Mouse (Mus musculus): ENCODE data around the gene Amigo2.

Amigo2 gene

DNA sequence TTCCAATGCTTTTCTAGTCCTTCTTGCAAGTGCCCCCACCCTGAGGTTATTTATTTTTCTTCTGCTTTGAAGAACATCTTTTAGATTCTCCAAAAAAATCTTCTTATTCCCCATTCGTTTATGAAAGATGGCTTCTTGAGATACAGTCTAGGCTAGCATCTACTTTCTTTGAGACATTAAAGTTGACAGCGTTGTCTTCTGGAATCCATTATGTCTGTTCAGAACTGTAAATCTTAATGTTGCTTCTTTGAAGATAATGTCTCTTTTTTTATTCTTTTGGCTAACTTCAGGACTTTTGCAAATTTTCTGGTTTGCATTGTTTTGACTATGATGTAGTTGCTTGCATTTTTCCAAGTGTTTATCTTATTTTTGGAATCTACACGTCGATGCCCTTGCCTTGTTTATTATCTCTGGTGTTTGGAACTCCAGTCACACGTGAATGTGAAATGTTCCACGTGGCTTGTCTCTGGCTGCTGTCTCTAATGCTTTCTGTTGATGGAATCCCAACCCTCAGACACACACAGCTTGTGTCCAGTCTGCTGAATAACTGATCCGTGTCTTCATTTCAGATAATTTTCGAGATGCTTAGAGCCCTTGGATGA, 20.1 kb upstream of the Amigo2 start:
- DNase-seq (ENCODE audit: inconsistent ontology term) = no peak

DNA sequence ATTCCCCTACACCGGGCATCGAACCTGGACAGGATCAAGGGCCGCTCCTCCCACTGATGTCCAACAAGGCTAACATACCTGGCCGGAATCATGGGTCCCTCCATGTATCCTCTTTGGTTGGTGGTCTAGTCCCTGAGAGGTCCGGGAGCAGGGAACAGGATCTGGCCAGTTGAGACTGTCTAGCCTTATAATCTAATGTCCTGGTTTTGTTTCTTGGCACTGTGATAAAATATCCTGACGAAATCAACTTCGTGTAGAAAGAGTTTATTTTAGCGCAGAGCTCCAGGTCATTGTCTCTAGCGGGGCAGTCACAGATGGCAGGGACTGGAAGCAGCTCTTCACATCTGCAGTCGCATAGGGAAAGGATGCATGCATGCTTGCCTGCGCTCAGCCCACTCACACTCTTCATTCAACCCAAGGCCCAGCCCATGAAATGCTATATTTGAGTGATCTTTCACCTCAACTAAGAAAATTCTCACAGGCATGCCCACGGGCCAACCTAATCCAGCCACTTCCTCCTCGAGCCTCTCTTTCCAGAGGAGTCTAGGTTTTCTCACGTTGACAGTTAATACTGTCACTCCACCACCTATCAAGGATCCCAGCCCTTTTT, 19.3 kb upstream of the Amigo2 start:
- DNase-seq (ENCODE audit: inconsistent ontology term) = no peak

DNA sequence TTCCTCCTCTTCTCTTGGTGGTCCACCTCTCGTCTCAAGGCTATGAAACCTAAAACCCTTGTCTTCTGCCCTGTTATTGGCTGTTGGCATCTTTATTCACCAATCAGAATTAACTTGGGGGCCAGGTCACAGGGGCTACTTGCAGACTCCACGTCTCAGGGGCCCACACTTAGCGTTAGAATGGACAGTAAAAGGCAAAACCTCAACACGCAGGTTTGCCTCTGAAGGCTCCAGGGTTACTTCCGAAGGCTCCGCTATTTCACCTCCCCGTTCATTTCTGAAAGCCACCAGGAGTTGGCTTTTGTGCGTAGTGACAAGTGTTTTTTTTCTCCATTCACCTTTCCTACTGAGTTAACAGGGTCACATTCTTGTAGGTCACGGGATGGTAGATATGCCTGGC, 15.2 kb upstream of the Amigo2 start:
- DNase-seq (ENCODE audit: inconsistent ontology term) = no peak

DNA sequence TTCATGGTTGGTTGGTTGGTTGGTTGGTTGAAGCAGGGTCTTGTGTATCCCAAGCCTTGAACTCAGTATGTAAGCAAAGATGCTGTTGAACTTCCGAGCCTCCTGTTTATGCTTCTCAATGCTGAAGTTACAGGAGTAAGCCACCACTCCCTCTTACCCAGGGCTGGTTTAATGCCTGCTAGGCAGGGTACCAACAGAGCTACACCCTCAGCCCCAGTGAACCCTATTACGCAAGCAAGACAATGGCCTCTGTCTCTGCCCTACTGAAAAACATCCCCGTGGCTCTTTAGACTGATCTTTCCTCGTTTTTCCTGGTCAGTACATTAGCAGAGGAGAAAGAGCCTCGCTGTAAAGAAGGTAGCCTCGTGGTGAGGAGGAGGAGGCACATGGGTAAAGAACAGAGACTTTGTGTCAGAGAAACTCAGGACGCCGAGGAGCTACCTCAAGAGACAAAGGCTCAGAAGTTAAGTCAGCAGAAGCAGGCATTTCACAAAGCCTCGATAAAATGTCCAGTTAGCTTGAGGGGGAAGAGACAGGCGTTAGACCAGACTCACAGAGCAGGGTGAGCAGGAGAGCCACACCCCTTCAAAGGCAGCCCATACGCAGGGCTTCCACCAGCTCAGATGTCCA, 13.0 kb upstream of the Amigo2 start:
- DNase-seq (ENCODE audit: inconsistent ontology term) = no peak

DNA sequence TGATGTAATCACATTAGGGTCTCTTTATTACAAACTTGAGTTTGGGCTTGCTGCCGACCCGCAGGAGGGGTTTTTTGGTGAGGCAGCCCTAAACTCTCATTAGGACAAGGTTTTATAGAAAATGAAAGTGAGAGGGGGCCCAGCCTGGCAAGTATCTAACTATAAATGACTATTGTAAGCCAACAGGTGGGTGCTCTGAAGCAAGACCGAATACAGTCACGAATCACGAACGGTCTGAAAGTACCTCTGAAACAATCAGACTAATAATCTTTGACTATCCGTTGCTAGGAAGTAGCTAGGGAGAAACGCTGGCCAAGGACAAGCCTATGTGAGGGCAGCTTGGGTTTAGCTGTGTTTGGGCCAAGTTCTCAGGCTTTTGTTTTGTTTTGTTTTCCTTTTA, 12.2 kb upstream of the Amigo2 start:
- DNase-seq (ENCODE audit: inconsistent ontology term) = no peak

DNA sequence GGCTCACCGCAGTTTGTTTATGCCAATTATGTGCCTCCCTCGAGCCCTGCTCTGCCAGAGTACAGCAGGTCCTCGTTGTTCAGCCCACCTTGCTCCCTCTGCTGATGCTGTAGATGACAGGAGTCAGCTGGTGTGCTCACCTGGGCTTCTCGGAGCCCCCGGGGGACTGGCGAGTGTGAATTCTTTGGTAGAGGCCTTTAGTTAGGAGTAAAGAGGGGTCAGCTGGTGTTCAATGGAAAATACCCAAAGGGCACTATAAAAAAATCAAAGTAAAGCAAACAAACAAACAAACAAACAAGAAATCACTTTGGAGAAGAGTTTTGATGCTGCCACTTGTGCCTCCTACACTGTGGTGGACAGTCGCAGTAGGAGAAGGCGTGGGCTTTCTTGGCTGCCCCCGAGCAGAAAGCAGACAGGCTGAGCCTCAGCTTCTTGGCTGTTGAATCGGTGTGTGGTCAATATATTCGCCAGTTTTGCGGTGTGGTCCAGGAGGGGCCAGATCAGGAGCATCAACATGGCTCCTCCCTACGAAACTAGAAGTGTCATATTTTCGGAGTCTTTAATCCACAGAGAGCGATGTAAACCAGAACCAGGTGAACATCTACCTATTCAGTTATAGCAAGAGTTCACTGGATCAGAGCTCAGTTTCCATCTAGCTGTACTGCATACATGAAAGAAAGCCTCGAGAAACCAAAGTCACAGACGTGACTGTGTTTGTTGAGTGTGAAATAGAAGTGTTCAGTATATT, 11.6 kb upstream of the Amigo2 start:
- no peak for DNase-seq (ENCODE audit: inconsistent ontology term)

DNA sequence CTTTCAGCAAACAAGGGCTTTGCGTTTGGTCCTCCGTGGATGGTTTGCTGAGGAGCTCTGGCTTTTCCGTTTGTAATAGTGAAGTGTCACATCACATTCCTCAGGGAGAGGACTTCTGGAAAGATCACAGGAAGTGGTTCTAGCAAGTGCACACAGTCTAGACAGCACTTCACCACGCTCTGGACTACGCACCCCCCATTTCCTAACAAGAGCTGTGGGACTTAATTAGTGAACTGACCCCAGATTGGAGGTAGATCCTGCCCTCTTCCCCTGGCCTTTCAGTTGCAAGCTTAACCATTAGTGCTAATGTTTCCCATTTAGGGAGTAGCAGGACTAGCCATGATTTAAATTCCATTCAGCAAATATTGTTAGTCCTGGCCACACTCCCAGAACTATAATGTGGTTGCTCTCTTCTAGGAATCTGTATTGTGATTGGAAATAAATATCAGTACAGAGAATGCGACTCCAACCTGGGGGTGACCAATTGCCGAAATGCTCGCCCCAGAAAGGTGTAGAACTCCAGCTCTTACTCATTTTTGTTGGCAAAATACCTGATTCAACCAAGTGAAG, 10.2 kb upstream of the Amigo2 start:
- DNase-seq (ENCODE audit: inconsistent ontology term) = peak; percentile 83

DNA sequence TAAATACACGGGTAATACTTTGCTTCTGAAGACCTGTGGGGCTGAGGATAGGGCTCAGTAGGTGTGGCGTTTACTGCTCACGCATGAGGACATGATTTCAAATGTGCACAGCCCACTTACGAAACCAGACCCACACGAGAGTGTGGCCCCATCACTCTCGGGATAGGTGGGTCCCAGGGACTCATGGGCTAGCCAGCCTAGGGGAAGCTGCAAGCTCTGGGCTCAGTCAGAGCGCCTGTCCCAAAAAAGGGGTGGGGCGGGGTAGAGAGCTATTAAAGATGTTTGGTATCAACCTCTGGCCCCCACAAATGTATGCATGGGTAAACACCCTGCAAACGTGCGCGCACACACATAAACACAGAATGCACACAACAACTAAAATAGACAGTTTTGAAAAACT, 9.3 kb upstream of the Amigo2 start:
- DNase-seq (ENCODE audit: inconsistent ontology term) = no peak

DNA sequence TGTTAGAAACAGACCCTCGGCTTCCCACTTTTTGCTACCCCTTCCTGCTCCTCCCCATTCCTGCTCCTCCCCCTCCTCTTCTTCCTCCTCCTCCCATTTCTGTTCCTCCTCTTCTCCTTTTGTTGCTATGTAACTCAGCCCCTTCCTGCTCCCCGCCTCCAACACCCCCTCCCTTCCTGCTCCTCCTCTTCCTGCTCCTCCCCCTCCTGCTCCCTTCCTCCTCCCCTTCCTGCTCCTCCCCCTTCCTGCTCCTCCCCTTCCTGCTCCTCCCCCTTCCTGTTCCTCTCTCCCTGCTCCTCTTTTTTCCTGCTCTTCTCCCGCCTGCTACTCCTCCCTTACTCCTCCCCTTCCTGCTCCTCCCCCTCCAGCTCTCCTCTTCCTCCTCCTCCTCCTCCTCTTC, 8.7 kb upstream of the Amigo2 start:
- DNase-seq (ENCODE audit: inconsistent ontology term) = no peak

DNA sequence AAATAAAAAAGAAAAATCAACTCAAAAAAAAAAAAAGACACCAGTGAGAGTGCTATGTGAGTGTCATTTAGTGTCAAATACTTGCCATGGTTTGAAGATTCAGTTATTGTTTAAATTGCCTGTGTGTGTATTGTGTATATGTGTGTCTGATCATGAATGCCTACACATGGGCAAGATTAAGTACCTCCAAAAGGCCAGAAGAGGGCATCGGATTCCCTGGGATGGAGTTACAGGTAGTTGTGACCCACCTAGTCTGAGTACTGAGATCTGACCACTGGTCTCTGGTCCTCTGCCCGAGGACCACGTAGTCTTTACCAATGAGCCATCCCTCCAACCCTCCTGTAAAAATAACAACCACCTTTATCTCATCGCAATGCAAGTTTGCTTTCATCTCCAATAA, 7.3 kb upstream of the Amigo2 start:
- DNase-seq (ENCODE audit: inconsistent ontology term) = no peak

DNA sequence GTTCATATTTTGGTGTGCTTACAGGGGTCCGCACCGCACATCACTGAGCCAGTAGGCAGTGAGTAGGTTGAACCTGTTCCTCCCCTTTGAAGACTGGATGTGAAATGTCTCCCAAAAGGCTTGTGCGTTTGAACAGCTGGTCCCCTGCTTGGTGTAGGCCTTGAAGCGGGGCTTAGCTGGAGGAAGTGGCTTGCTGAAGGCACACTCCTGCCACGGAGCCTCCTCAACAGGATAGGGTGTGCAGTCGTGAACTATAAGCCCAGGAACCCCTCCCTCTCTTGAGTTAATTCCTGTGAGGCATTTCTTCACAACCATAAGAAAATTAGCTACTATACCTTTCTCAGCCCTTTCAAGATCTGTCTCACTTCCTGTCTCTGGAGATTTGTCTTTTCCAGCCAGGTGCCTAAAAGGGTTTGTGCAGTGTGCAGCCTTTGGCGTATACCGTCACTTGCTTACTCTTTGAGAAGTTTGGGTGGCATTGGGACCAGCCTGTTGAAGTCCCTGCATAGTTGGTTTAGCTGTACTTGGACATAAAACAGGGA, 5.5 kb upstream of the Amigo2 start:
- no peak for DNase-seq (ENCODE audit: inconsistent ontology term)

DNA sequence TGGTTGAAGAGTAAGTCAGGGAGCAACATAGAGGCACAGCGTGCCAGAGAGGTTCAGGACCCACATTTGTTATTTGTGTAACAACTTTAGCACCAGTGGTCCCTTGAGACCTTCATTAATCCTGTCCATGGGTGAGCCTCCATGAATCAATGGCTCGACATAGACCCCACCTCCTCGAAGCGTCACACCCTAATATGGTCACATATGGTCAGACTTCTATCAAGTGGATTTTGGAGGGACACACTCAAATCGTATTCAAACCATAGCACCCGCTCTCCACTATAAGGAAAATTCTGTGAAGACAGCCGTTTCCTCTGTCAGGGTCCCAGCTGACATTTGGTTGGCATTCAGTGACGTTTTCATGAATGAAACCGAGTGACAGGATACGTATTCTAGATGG, 2.2 kb upstream of the Amigo2 start:
- no peak for DNase-seq (ENCODE audit: inconsistent ontology term)

DNA sequence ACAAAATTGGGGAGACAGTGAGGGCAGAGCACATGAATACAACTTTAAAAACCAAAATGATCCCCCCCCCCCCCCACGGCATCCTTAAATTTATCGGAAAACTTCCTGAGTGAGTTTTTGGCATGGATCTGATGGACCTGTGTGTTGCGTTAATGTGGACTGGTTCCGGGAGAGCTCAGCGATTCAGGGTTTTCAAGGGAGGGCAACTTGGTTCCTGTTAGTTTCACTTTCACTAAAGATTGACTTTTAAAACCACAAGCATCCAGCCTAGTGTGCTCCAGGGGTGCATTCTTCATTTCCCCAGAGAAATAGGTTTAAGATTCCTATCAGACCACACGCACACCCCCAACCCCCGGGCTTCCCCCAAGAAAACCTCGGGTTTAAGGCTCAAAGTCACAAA, 1.2 kb upstream of the Amigo2 start:
- peak; percentile 64 for DNase-seq (ENCODE audit: inconsistent ontology term)

DNA sequence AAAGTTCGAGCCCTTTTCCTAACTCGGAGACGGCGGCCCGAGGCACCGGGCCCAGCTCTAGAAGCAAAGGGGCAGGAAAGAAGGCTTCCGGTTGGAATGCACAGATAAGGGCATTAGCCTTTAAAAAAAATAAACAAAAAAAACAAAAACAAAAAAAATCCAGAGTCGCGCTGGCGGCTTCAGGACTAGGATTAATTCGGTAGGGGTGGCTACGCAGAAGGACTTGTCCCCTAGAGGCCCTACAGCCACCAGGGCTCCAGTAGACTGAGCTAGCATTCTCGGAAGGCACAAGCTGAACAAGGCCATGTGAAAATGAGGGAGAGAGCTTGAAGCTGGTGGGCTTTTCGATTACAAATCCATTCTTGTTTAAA, 689 bp upstream of the Amigo2 start:
- peak; percentile 56 for DNase-seq (ENCODE audit: inconsistent ontology term)

DNA sequence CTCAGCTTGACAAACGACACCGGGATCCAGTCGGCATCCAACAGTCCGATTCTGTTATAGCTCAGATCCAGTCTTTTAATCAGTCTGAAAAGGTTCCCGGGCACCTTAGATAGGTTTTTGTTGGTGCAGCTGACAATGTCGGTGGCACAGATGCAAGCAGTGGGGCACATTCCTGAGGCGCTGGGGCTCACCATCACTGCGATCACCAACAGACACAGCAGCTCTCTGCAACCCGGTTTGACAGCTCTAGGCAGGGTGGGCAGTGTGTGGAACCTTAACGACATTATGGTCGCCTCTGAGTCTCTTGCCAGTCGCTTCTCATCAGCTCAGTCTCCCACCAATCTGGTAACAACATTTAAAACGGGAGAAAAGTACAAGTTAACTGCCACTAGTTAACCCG, 831 bp downstream of the Amigo2 start:
- DNase-seq (ENCODE audit: inconsistent ontology term) = peak; percentile 22

DNA sequence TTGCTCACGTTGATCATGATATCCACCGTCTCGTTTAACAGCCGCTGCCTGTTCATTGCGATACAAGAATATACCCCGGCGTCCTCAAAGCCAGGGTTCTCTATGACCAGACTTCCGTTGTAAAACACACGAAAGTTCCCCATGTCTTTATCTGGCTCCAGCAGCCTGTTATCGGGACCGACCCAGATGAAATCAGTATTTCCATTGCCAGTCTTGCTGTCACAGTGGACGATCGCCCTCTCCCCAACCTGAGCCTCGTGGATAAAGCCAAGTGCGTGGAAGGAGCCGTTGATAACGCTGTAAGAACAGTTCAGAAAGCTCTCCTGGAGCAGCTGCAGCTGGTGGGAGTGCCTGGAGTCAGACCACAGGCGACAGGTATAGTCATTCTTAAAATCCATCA, 1.7 kb downstream of the Amigo2 start:
- DNase-seq (ENCODE audit: inconsistent ontology term) = no peak

DNA sequence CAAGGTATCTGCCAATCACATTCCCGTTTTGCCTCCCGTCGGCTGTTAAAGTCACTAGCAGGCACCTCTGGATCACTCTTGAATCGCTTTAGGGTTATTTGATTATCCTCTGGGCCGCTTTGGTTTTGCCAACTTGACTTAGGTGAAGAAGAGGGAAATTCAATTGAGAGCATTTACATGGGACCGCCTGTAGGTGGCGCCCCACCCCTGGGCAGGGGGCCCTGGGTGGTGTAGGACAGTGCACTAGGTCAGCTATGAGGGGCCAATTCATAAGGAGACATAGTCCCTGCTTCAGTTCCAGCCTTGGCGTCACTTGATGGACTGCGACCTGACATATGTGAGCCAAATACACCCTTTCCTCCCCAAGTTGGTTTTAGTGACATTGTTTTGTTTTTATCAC, 10.1 kb downstream of the Amigo2 start:
- DNase-seq (ENCODE audit: inconsistent ontology term) = peak; percentile 18

DNA sequence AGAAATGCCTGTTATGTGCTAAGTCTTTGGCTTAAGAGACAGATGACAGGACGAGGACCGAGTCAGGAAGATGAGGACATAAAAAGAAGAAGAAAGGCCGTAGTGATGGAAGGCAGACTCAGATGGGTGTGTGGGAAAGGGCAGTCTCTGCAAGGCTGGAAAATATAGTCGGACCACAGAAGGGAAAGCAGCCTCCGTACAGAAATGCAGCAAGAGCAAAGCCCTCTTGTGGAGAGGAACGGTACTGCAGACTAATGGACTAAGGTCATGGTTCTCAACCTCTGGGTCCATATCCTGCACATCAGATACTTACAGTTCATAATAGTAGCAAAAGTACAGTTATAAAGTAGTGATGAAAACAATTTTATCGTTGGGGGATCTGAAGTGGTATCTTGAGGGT, 11.9 kb downstream of the Amigo2 start:
- DNase-seq (ENCODE audit: inconsistent ontology term) = peak; percentile 22

DNA sequence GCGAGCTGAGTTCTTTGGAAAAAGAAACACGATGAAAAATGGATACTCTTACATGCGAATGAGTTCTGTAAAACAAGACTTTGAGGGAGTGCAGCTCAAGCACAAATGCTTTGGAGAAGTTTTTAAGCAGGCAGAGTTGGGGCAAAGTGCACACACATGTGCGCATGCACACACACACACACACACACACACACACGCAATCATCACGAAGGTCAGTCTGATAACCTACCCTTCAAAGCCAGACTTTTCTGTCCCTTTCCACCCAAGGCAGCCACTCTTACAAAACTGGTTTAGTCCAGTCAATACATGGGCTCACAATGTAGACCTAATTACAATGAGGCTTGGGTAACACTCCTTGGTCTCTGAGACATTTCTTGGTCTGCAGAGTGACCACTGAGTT, 13.0 kb downstream of the Amigo2 start:
- DNase-seq (ENCODE audit: inconsistent ontology term) = no peak

DNA sequence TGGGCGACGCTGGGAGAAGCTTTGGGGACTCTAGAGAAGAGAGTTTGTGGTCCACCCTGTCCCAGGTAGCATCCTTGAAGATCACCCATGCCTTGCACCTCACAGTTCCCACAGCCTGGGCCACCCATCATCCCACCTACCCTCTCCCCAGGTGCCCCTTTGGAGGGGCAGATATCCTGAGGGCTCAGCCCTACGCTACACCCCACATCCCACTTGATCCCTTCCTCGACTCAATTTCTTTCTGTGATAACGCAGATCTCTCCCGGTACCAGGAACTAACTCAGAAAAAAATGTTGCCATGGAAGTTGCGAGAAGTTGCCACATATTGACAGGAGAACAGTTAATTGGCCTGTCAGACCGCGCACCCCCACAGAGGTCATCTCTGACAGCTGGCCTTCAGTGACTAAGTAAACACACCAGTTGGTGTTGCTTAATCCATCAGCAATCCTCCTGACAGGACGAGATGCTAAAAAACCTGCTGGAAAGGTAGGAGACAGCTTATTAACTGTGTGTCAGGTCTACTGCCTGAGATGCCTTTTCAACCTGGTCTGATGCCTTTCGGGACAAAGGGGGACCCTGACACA, 17.5 kb downstream of the Amigo2 start:
- no peak for DNase-seq (ENCODE audit: inconsistent ontology term)

DNA sequence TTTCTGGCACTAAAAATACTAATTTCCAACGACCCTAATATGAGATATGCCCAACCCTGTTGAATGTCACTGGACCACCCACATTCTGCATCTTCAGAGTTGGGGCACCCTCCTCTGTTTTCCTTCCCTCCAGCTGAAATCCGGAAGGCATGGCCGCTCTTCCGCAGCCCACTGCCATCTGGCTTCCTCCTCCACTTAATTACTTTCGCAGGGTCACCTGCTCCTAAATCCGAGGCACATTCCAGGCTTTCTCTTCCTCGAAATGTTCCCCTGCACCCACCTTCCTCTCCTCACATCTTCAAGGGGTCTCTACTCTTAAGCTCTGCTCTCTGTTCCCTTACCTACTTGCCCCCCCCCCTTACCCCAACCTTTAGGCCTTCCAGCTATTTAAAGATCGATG, 23.1 kb downstream of the Amigo2 start:
- no peak for DNase-seq (ENCODE audit: inconsistent ontology term)

DNA sequence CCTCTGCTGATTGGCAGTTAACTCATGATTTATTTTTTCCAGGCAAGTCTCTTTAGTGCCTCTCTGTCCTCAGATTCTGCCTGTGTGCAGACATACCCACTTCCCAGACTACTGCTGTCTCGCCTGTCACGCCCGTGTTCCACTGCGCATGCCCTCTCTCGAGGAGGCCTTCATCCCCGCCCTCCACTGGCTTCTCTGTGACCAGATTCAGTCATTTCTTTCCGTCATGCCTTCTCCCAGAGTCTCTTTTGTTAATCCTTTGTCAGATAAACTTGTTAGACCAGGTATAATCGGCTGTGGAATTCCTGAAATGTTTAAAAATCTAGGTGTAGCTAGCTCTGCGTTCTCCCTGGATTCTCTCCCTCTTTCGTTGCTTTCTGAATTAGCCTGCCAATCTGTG, 23.7 kb downstream of the Amigo2 start:
- DNase-seq (ENCODE audit: inconsistent ontology term) = no peak
